Mouse (Mus musculus) gastrocnemius, postnatal 10 days (tissue): ENCODE data around the gene Tom1. TPM values are rescaled to one million over a fixed set of nuclear protein-coding genes. Genes with fewer than 3 reads are reported as not detected.

Experiments used
- DNase-seq: peaks from one replicate; pipeline ENCODE4 v3.0.0; 2021; ENCODE audit warnings: mixed read lengths
- total RNA-seq, 2 experiments: library from RNA; stranded (reverse); gene quantifications; 2 replicates each; pipeline ENCODE4 v1.2.3; 2021

Tom1 gene
- total RNA-seq, 2 experiments from 2014 or later: 43.2 to 47.1 TPM

DNA sequence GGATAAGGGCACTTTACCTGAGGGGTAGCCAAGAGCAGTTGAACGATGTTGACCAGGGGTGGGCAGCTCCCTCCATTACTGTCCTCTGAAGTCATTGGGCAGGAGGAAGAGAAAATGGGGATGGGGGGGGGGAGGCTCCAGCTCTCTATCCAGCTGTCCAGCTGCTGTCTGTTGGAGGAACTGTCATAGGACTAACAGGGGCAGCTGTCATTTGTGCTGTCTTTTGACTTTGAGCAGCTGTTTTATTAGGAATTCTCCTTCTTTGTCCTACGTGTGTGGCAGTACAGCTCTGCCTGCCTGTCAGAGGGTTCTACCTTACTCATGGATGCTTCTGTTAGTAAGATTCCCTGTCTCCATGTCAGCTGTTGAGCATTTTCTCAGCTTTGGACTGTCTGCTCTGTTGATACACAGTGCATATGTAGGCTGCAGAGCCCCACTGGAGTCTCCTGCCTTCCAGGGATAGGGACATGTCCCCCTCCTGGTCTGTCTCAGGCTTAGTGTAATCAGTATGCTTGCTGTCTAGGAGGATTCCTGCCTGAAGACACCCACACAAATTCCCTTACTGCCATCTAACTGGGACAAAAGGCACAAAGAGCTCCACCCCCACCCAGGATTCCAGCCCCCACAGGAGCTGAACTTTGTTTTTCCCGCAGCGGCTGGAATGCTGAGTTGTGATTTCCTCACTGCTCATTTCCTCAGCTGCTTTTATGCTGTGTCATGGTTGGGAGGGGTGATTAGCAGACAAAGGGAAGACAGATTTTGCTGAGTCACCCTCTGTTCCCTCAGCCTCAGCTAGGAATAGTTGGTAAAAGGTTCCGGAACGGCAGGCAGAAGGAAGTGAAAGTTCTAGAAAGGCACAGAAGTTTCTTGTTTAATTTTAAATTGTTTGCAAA lies 55.7 kb downstream of the Tom1 start:
- peak; percentile 52 for DNase-seq

DNA sequence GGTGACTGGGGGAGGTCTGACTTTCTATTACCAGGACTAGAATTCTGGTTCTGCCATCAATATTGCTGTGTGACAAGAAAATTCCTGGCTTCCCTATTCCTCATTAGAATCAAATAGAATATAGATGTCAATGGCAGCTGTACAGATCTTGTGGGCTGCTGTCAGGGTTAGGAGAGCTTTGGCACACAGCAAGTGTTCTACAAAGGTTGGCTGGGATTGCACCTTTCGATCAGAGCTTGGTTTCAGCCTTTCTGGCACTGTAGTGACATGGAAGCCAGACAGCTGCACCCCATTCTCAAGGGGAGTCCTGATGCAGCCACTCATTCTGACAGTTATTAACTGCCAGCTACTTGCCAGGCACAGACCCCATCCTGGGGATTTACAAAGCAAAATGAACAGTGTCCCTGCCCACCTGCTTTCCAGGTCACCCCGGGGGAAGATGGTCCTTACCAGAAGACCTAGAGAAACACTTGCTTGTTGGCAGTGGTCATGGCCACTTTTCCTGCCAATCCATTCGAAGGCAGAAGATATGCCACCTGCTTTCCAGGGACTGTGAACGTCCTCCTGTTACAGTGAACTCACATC lies 57.4 kb downstream of the Tom1 start:
- DNase-seq: no peak

DNA sequence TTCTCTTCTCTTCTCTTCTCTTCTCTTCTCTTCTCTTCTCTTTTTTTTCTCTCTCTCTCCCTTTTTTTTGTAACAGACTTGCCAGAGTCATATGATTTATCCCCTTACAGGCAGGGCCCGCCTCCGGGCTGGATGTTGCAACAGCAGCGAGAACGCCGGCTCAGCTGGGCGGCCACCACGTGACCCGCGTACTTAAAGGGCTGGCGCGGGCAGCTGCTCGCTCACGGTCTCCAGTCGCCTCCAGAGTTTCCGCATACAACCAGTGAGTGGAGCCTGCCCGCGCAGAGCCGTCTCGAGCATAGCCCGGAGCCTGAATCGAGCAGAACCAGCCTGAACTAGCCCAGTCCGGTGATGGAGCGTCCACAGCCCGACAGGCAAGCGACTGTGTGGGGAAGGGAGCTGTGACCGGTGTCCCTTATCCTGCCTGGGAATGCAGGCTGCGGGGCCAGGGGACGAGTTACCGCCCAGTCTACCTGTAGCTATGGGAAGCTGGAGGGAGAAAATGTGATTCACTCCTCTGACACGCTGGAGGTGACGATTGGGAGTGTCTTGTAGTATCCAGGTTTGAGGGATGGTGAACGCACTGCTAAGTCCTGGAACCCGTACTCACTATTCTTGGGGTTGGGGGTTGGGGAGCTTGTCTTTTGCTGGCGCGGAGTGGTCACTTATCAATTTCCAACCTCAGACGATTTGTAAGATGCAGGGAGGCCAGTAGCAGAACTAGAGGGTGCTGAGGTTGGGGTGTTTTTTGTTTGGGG lies 60.1 kb downstream of the Tom1 start, which contains the start of gene Hmox1:
Hmox1 (plus strand) TSS at position 223 of the 758 bp plus-strand sequence.
- DNase-seq: peak; percentile 93

DNA sequence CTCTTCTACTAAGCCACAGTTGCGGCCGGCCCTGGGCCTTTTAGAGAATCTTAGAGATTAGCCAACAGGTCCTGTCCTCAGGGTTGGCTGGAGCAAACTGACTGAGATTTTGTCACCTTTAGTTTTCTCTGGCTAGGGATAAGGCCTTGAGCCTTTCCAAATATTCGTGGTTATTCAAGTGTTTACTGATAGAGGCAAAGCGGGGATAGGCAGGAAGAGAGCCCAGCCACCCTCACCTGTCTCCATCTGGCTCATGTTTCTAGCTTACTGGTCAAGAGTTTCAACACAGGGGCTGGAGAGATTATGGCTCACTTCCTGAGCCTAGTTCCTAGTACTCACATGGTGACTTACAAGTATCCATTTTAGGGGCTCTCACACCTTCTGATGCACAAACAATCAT lies 69.5 kb downstream of the Tom1 start:
- DNase-seq: no peak

DNA sequence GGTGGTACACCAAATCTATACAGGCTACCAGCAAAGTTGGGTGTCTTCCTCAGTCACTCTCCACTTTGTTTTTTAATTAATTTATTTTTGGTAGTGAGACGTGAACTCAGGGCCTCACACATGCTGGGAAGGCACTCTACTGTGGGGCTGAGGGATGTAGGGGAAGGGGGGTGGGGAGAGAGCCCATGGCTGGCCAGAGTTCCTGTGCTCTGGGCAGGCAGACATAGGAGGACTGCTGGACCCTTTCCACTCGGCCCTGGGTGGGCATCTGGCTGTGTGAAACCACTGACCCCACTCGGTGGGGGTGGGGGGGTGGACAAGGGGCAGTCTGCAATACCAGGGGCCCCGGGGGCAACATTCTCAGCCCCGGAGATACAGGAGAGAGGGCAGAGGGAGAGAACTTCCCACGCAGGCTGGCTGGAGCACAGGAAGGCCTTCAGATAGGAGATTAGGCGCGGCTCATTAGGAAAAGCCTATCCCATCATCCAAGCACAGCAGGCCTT lies 69.9 kb downstream of the Tom1 start:
- no peak for DNase-seq

DNA sequence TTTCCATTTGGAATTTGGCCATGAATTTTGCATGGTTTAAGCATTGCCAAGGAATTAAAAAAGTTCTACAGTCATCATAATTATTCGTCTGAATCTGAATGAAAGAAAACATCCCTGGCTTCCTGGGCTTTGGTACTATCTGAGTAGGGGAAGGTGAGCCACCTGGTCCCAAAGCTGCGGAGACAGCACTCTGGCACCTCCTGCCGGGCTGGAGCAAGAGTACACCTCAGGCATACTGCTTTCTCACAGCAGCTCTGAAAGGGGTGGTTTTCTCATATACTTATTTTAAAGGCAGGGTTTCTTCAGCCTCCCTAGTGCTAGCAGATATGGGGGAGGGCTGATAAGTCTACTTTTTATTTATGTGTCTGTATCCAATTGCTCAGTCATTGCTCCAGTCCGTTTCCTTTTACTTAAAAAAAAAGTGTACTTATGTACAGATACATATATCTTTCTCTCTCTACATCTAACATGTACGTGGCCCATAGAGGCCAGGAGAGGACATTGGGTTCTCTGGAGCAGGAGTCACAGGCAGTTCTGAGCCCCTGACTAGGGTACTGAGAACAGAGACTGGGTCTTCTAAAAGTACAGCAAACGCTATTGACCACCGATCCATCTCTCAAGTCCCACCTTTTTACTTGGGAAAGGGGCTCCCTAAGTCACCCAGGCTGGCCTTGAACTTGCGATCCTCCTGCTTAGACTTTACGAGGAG lies 75.2 kb downstream of the Tom1 start:
- peak; percentile 79 for DNase-seq

DNA sequence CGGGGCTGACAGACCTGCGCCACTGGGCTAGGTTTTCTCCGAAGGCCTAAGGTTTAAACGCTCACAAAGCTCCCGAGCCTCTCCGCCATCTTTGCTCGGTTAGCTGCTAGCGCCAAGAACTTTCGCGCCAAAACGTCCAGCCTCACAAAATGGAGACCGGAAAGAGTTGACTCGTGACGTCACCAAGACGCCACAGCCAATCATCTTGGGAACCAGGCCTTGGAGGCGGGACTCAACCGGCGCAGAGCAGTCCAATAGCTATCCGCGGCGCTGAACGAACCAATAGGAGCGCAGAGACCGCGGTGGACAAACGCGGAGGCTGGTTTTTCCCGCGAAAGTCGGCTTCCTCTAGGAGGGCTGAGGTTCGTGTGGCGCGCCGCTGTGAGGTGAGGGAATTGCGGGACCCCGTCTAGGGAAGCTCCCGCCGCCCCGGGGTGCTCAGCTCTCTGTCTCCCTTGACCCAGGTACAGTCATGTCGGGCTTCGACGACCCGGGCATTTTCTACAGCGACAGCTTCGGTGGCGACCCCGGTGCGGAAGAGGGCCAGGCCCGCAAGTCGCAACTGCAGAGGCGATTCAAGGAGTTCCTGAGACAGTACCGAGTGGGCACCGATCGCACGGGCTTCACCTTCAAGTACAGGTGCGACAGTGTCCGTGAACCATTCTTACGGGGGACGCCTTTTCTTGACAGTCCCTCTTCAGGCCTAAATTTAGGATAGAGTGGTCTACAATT lies 75.9 kb downstream of the Tom1 start, which contains the start of gene Mcm5:
Mcm5 (plus strand) TSS at position 334 of the 732 bp plus-strand sequence.
- DNase-seq: peak; percentile 98

DNA sequence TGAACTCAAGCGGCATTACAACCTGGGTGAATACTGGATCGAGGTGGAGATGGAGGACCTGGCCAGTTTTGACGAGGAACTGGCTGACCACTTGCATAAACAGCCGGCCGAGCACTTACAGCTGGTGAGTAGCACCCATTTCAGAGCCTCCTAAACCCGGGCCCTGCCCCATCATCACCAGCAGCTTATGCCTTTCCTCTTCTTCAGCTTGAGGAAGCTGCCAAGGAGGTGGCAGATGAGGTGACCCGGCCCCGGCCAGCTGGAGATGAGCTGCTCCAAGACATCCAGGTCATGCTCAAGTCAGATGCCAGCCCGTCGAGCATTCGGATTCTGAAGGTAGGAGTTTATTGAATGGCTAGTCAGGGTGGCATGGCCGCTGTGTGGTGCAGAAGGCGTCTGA lies 76.6 kb downstream of the Tom1 start:
- no peak for DNase-seq

DNA sequence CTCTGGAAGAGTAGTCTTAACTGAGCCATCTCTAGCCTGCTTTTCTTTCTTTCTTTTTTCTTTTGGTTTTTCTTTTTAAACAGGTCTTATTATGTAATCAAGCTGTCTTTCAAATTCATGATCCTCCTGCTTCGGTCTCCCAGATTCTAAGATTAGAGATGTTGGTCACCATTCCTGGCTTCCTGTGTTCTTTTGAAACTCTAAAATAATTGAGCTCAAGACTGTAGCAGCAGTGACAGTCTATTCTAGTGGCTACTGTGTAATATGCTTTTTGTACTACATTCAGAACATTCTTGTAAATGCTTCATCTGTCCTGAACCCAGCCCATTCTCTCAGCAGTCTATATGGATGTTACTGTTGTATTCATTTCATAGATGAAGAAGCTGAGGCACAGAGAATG lies 85.0 kb downstream of the Tom1 start:
- DNase-seq: no peak

DNA sequence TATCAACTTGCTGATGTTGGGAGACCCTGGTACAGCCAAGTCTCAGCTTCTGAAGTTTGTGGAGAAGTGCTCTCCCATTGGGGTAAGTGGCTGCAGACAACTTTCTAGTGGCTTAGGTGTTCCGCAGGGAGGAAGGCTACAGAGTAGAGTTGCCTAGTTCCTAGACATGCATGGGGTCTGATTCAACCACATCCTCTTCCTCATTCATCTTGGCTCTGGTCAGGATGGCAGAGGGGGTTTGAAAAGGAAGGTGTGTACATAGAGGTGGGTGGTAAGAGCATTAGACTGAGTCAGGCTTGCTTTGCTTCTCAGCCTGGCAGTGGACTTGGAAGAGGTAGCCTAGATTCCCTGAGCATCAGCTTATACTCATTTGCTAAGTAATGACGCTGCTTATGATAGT lies 85.8 kb downstream of the Tom1 start:
- no peak for DNase-seq

Other genes starting within 250 kb of the Tom1 start
- gene Isx, start 160.5 kb upstream of the Tom1 start, total RNA-seq: not detected
- gene Hmgxb4, start 40.3 kb upstream of the Tom1 start, total RNA-seq: 10 to 100 TPM; 11.8 to 17.3 TPM
- gene Hmox1, start 59.9 kb downstream of the Tom1 start, total RNA-seq: 10 to 100 TPM; 14.8 to 24.3 TPM
- gene Mcm5, start 75.9 kb downstream of the Tom1 start, total RNA-seq: 10 to 100 TPM; 11.9 to 15.5 TPM
- gene Rasd2, start 180.2 kb downstream of the Tom1 start, total RNA-seq: 1 to 10 TPM; 1.4 TPM